Comparison of ENCODE assay signal across 22 mouse cellular contexts in the genomic region with DNA sequence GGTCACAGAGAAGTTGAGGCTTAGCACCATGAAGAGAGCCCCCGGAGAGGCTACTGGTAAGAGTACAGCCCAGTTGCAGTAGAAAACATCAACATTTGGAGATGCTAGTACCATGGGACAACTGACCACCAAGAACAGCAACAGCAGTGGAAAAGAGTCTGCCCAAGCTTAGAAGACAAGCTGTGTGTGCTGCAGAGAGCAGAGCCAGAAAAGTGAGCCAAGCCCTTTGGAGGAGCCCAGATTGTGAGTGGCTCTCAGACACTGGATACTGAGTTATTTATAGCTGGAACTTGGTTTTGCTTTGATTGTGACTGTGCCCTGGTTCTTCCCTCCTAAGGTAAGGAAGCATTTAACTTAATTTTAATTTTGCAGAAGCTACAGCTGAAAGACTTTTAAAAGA. TPM values are rescaled to one million over a fixed set of nuclear protein-coding genes. Genes with fewer than 3 reads are reported as not detected.
DNase-seq lines count a peak whose midpoint lies in the region; ATAC-seq lines count a peak whose summit lies in the region.
"Had no signal": no experiment of that assay in that cellular context is flagged by ENCODE, and none has a peak within 500 bp of the region (broad histone marks: within the 10 kb centered on the region; RNA-seq: fewer than 3 reads in every experiment).

No protein-coding gene starts in this region.

- no peak overlapping the region for H3K9ac ChIP-seq in heart, embryonic 12.5 days
- H3K9ac ChIP-seq in forebrain, embryonic 12.5 days: no peak overlapping the region
- H3K9ac ChIP-seq: limb, embryonic 15.5 days; liver, embryonic 15.5 days; midbrain, embryonic 13.5 days; neural tube, embryonic 13.5 days; stomach, embryonic 15.5 days had no signal

- 0 out of 2 replicates have a peak overlapping the region, but pooled peaks have one; percentile 15 for H3K27ac ChIP-seq in heart, embryonic 12.5 days (ENCODE audit: poor library complexity, severe bottlenecking)
- H3K27ac ChIP-seq in forebrain, embryonic 12.5 days: no peak overlapping the region
- H3K27ac ChIP-seq: kidney, postnatal 0 days; layer of hippocampus, adult 2 months; limb, embryonic 15.5 days; liver, embryonic 15.5 days; midbrain, embryonic 13.5 days; neural tube, embryonic 13.5 days; stomach, embryonic 15.5 days had no signal

- no peak overlapping the region for H3K4me3 ChIP-seq in heart, embryonic 12.5 days
- no peak overlapping the region for H3K4me3 ChIP-seq in forebrain, embryonic 12.5 days (replicated peaks)
- H3K4me3 ChIP-seq: layer of hippocampus, adult 2 months; limb, embryonic 15.5 days; liver, embryonic 15.5 days; midbrain, embryonic 13.5 days; neural tube, embryonic 13.5 days; stomach, embryonic 15.5 days had no signal

- no peaks in the 10 kb centered on the region for H3K36me3 ChIP-seq in heart, embryonic 12.5 days
- no peaks in the 10 kb centered on the region for H3K36me3 ChIP-seq in forebrain, embryonic 12.5 days (replicated peaks)
- H3K36me3 ChIP-seq: limb, embryonic 15.5 days; liver, embryonic 15.5 days; midbrain, embryonic 13.5 days; neural tube, embryonic 13.5 days; stomach, embryonic 15.5 days had no signal

- H3K4me2 ChIP-seq in heart, embryonic 12.5 days: no peak overlapping the region
- H3K4me2 ChIP-seq in forebrain, embryonic 12.5 days: no peak overlapping the region
- H3K4me2 ChIP-seq: limb, embryonic 15.5 days; liver, embryonic 15.5 days; midbrain, embryonic 13.5 days; neural tube, embryonic 13.5 days; stomach, embryonic 15.5 days had no signal

- no peaks in the 10 kb centered on the region for H3K27me3 ChIP-seq in heart, embryonic 12.5 days (replicated peaks)
- H3K27me3 ChIP-seq in forebrain, embryonic 12.5 days: no peaks in the 10 kb centered on the region
- H3K27me3 ChIP-seq: limb, embryonic 15.5 days; liver, embryonic 15.5 days; neural tube, embryonic 13.5 days; stomach, embryonic 15.5 days had no signal

- no peak for ATAC-seq in heart, embryonic 12.5 days (ENCODE audit: insufficient number of reproducible peaks, low FRiP score)
- no peak for ATAC-seq in forebrain, embryonic 12.5 days (ENCODE audit: low FRiP score)
- ATAC-seq: CD4-positive, CD25-positive, alpha-beta regulatory T cell, adult 4 months; midbrain, embryonic 13.5 days; Patski had no signal

- peaks cover 3% of the 10 kb centered on the region; the same call in 1 of the 2 replicates for H3K4me1 ChIP-seq in heart, embryonic 12.5 days (replicated peaks)
- no peaks in the 10 kb centered on the region for H3K4me1 ChIP-seq in forebrain, embryonic 12.5 days
- H3K4me1 ChIP-seq: limb, embryonic 15.5 days; liver, embryonic 15.5 days; midbrain, embryonic 13.5 days; neural tube, embryonic 13.5 days had no signal

- DNase-seq in cerebellum, postnatal 14 days: peak; percentile 32 to 62
- DNase-seq in cerebellum, adult 11 months: no peak
- peak; percentile 11 to 41 for DNase-seq in left cerebral cortex, postnatal 14 days (ENCODE audit: low spot score in 2 of 2)
- DNase-seq in left cerebral cortex, postnatal 4 days: no peak
- DNase-seq in heart, postnatal 4 days: peak; percentile 18
- no peak for DNase-seq in ovary, adult 18-20 months (ENCODE audit: low spot score)
- DNase-seq: adrenal gland, postnatal 10 days; cerebellum, adult 11-12 months; kidney, adult 18-20 months; layer of hippocampus, postnatal 36 days; right cerebral cortex, postnatal 14 days had no signal

- H3K9me3 ChIP-seq in heart, embryonic 12.5 days (replicated peaks): no peaks in the 10 kb centered on the region
- no peaks in the 10 kb centered on the region for H3K9me3 ChIP-seq in forebrain, embryonic 12.5 days
- H3K9me3 ChIP-seq: limb, embryonic 15.5 days; liver, embryonic 15.5 days; midbrain, embryonic 13.5 days; neural tube, embryonic 13.5 days; stomach, embryonic 15.5 days had no signal

- 68% methylated on average over 1 of the region's 1 CpGs for WGBS in heart, embryonic 12.5 days
- WGBS in forebrain, embryonic 12.5 days: 92% methylated on average over 1 of the region's 1 CpGs

- intact Hi-C loops in left cerebral cortex, postnatal 14 days (cut with DNase I): no loop called here
- intact Hi-C loops in left cerebral cortex, postnatal 4 days (cut with DNase I): no loop called here

RNA-seq across cellular contexts. Expression of a gene that starts 33.2 kb away (rescaled TPM):
- total RNA-seq in left cerebral cortex, postnatal 14 days (2021): 10 to 100 TPM; 58.4 to 58.9 TPM
- 10 to 100 TPM; 69.2 to 70.2 TPM for total RNA-seq in left cerebral cortex, postnatal 4 days (2021)
- 54.4 and 58.9 TPM in 2 replicates for polyA plus RNA-seq in heart, embryonic 12.5 days (2016; fragmentation: Nextera tagmentation; extraction: Ambion mirVana)
- 10 to 100 TPM; 35.4 to 37.0 TPM for total RNA-seq in heart, postnatal 4 days (2021)
- 127 and 136 TPM in 2 replicates for polyA plus RNA-seq in forebrain, embryonic 12.5 days (2016; fragmentation: Nextera tagmentation; extraction: Ambion mirVana)

RNA-seq across cellular contexts. Expression of a gene that starts 54.1 kb away (rescaled TPM):
- total RNA-seq in left cerebral cortex, postnatal 14 days (2021): 10 to 100 TPM; 40.2 to 46.0 TPM
- total RNA-seq in left cerebral cortex, postnatal 4 days (2021): 10 to 100 TPM; 21.3 to 22.8 TPM
- 2.5 and 2.9 TPM in 2 replicates for polyA plus RNA-seq in heart, embryonic 12.5 days (2016; fragmentation: Nextera tagmentation; extraction: Ambion mirVana)
- under 1 TPM; 0.38 to 0.57 TPM for total RNA-seq in heart, postnatal 4 days (2021)
- 13.1 and 16.1 TPM in 2 replicates for polyA plus RNA-seq in forebrain, embryonic 12.5 days (2016; fragmentation: Nextera tagmentation; extraction: Ambion mirVana)

Comparison
In these comparisons a context has a peak if more than half of its experiments do, and no peak if none do; other contexts are left out.
1. DNase-seq: peak in cerebellum, postnatal 14 days (2 of 2), left cerebral cortex, postnatal 14 days (2 of 2) and heart, postnatal 4 days (single experiment); none in cerebellum, adult 11 months (single experiment), left cerebral cortex, postnatal 4 days (single experiment) and ovary, adult 18-20 months (single experiment).
2. RNA of a gene that starts 54.1 kb away (total RNA-seq): 40.2 to 46.0 TPM in left cerebral cortex, postnatal 14 days and 21.3 to 22.8 TPM in left cerebral cortex, postnatal 4 days; 0.38 to 0.57 TPM in heart, postnatal 4 days; every median in the first group is over 10 times any median in the second.